Mouse (Mus musculus) mouse embryonic stem cell (cell line): ENCODE measurements around the gene Fam83g.

ENCODE experiments used
- in situ Hi-C, 2 experiments: fragments of 300-500 bp; cut with MboI; formaldehyde crosslinking; loops; 1 replicate in 1 of 2; 3 replicates in 1 of 2; pipeline ENCODE4 v1.14.3; 2019 to 2020; ENCODE audit warnings: low sequenced_read_pairs in 2 of 2, low pct_unique_long_range_greater_than_20kb in 1 of 2, mixed read lengths in 1 of 2; ENCODE audit not compliant: unreplicated experiment in 1 of 2

The Fam83g gene

GRCm38 (mm10) chr11:61649626-61650025 lies 34.3 kb upstream of the Fam83g start:
- in situ Hi-C loops, result no loop called here

DNA sequence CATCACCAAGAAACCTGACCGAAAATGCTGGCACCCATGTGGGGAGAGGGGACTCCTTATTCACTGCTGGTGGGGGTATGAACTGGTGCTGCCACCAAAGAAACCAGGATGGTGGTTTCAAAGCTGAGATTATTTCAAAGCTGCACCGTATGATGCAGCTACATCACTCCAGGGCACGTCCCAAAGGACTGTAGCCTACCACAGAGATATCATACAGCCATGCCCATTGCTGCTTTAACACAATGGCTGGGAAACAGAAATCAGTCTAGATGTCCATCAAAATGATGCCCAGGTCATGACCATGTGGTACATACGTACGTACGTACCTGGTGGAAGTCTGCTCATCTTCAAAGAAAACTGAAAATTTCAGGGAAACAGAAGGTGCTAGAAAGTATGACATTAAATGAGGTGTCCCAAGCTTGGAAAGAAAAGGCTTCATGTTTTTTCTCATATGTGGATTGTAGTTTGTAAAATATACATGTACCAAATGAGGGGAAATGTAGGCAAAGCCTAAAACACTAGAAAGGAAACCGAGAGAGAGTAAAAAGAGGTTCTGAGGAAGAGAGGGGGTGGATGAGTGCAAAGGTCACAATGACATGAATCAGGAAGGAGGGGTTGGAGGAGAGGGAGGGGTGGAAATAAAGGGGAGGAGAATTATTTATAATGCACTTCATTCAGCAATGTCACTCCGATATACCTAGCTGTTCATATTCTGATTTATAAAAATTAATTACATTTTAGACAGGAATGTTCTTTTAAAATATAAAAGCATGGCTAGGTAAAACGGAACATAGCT lies 33.2 kb upstream of the Fam83g start:
- in situ Hi-C loops, result no loop called here

GRCm38 (mm10) chr11:61652216-61652615 lies 31.7 kb upstream of the Fam83g start:
- in situ Hi-C loops, result no loop called here

- in situ Hi-C loops, result no loop called here
Measured at GRCm38 (mm10) chr11:61652686-61653447, 31.0 kb upstream of the Fam83g start, which contains the start of gene Grap. Gene Grap (plus strand): TSS chr11:61653265.

GRCm38 (mm10) chr11:61653568-61653967 lies 30.3 kb upstream of the Fam83g start:
- in situ Hi-C loops, result no loop called here

GRCm38 (mm10) chr11:61654786-61655311 lies 29.0 kb upstream of the Fam83g start:
- in situ Hi-C loops, result no loop called here

GRCm38 (mm10) chr11:61655649-61656048 lies 28.2 kb upstream of the Fam83g start:
- in situ Hi-C loops, result no loop called here

GRCm38 (mm10) chr11:61656148-61656850 lies 27.6 kb upstream of the Fam83g start:
- in situ Hi-C loops, result no loop called here

GRCm38 (mm10) chr11:61657432-61657831 lies 26.5 kb upstream of the Fam83g start:
- in situ Hi-C loops, result no loop called here

DNA sequence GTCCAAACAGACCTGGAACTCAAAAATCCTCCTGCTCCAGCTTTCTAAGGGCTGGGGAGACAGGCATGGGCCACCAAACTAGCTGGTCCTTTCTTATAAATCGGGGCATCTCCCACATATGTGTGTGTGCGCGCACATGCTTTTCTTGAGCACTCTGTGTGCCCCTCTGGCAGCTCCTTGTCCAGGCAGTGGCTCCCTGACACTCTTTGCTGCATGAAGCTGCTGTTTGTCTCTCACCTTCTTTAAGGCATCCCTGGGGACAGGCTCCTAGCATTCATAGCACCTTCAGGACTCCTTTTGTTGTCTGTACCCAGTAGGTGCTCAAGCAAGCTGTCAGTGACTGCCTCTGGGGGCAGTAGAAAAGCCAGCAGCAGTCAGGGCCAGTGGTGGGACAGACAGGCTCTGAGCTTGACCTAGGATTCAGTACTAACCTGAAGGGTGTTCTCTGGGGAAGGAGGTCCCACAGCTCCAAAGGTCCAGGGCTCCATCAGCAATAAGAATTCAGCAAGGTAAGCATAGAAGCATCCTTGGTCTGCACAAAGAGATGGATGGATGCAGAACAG lies 25.4 kb upstream of the Fam83g start:
- in situ Hi-C loops, result no loop called here

DNA sequence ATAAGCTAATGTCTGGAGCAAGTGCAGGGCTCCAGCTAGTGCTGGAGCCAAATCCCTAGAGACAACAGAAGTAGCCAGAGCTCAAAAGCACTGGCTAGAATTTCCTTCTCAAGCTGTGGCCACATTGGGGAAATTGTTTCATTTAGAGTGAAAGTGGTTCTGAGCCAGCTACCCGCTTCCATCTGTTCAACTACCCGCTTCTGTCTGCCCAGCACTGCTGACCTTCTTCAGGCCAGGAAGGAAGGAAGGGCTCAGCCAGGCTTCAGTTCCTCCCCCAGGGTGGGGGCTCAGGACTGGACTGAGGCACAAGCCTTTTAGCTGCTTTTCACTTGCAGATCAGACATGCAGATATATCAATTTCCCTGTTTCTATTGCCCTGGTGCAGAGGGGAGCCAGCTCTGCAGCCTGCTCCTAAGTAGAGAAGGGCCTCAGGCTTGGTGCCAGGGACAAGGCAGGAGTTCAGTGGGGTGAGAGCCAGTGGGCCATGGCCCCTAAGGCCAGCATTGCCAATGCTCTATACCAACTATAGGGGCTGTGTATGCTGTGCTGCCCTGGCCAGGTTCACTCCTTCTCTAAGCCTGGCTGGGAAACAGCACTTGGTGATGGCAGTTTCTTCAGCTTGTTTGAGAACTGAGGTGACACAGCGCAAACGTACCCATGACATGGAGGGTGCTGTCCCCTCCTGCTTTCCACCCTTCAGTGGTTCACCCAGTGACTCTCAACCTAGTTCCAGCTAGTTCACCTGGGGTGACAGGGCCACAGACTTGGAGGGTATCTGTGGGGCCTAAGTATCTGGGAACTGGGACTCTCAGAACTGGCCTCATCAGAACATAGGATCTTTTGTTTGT lies 24.7 kb upstream of the Fam83g start:
- in situ Hi-C loops, result no loop called here

- in situ Hi-C loops, result no loop called here
Measured at GRCm38 (mm10) chr11:61660001-61660400, 23.9 kb upstream of the Fam83g start.

DNA sequence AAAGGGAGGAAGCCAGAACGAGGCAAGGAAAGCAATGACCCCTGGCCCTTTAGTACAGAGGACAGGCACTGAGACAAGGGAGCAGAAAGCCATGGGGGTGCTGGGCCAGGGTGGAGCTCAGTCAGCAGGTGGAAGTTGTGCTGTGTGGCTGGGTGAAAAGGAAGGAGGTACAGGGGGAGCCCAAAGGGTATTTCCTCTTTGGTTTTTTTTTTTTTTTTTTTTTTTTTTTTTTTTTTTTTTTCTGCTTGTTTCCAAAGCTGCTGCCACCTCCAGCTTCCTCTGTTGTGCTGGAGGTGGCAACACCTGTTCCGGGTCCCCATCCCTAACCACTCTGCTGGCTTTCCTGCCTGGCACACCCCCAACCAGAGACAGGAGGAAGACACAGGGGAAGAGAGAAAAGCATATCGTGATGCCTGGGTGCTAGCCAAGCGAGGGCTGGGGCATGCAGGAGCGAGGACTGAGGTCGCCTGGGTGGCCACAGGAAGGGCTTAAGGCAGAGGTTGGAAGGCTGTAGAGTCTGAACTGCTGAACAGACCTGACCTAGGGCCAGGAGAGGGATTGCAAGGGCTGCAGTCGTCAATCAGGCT lies 23.0 kb upstream of the Fam83g start:
- in situ Hi-C loops, result no loop called here

DNA sequence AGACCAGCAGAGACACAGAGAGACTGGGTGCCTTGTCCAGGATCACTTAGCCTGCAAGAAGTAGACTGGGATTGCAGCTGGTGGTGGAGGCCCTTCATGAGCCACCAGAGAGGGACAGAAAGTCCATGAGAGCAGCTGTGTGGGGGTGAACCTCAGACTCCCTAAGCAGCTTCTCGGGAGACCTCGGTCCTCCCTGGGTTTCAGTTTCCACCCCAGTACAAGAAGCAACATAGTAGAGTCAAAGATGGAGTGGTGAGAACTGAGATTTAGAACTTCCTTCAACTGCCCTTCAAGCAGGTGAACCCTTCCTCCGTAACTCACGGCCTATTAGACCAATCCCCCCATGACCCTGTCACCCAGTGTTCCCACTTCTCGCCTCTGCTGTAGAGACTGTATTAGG lies 21.7 kb upstream of the Fam83g start:
- in situ Hi-C loops, result no loop called here

GRCm38 (mm10) chr11:61665401-61665800 lies 18.5 kb upstream of the Fam83g start:
- in situ Hi-C loops, result loop anchor here in 1 of 2 experiments (5.0 kb wide), 1 partner anchor 52 kb away; no protein-coding TSS in a partner anchor

GRCm38 (mm10) chr11:61665991-61666799 lies 17.7 kb upstream of the Fam83g start:
- in situ Hi-C loops, result loop anchor here in 1 of 2 experiments (5.0 kb wide), 1 partner anchor 51 kb away; no protein-coding TSS in a partner anchor
